Mouse (Mus musculus): Measurements from ENCODE around the gene Enox1.

The Enox1 gene

DNA sequence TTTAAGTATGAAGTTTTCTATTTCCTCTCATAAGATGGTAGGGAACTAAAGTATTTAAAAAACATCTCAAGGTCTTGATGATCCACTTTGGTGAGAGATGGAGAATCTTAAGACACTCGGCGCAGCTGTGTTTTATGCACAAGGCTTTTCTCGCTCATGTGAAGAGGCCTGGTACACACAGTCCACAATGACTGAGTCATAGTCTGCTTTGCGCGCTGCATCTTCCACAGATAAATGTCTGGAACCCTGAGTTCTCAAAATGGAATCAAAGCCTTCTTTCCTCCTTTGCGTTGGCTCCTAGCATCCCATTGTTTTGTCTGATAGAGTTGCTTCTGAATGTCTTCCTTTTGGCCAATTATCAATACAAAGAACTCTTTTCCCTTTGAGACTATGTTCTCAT is 119.0 kb downstream of the Enox1 start:
- no peak for DNase-seq (ENCODE audit: low spot score)

DNA sequence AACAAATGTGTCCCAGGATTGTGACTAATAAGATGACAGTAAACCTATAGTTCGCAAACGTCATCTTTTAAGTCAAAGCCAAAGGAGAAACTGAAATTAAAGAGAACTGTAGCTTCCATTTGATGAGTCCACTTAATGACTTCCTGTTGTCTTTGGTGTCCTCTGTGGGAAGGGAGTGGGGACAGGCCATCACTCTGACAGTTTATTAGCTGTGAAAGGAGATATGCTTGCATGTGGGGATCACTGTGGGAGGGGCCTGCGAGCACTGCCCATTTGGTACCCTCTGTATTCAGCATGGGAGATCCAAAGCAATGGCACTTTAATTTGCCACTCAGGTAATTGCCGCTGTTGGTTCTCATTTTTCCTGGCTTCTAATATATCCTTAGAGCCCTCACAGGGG is 122.6 kb downstream of the Enox1 start:
- DNase-seq (ENCODE audit: low spot score): no peak

DNA sequence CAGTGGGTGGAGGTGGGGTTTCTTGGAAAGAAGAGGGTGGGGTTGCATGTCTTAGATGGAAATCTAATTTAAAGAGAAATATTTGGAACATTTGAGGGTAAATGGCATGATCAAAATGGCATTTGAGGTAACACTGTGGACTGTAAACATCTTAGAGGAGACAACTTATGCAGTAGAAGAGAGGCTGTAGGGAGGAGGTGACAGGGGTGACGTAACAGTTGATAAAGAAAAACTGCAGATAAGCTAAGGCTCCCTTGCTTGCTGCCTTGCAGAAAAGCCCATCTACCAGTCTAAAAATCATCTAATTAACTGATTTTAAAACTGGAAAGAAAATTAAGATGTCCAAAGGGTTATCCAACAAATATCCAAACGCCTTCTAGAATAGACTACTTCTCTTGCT is 123.9 kb downstream of the Enox1 start:
- no peak for DNase-seq (ENCODE audit: low spot score)

DNA sequence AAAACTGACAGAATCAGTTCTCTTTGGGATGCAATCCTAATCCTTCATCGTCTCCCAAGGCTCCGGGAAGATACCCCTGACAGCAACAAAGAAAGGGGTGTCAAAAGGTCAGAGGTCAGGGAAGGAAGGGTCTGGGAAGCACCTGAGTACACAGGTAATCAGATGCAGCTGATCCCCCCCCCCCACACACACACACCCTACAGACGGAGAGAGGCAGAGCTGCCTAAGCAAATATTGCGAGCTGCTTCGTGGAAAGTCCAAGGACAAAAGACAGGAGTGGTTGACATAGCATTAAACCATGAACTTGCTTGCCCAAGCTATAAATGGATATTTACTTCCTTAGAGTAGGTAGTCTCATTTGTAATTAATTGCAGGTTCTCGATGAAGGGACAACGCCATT is 124.3 kb downstream of the Enox1 start:
- no peak for DNase-seq (ENCODE audit: low spot score)

DNA sequence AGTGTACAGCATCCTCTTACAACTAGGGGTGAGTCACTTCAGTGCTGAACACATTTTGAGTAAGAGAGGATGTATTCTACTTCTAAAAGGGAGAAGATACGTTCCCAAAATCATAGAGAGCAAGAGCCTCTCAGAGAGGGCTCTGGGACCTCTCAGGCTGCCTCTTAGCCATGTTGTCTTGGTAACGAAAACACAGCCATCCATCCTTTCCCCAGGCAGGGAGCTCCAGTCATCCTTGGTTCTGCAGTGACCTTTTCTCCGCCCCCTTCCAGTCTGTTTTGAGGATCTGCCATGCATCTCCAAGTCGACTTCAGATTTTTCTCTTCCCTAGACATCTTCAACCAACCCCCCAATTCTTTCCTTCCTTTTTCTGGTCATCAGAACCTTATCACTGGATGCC is 127.4 kb downstream of the Enox1 start:
- no peak for DNase-seq (ENCODE audit: low spot score)

DNA sequence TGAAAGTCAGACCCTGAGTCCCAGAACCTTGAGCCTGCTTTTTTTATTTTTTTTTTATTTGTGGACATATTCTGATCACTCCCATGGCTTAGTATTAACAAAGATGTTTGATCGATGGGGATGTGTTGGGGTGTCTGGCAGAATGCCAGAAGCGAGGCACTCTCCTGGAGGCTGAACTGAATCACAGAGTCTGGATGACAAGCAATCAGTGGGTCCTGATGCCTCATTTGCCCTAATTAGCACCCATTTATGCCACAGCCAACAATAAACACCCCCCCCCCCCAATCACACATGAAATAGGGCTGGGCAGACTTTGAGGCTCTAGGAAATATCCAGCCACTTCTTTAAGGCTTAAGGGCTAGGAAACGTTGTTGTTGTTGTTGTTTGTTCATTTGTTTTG is 128.9 kb downstream of the Enox1 start:
- DNase-seq (ENCODE audit: low spot score): no peak

DNA sequence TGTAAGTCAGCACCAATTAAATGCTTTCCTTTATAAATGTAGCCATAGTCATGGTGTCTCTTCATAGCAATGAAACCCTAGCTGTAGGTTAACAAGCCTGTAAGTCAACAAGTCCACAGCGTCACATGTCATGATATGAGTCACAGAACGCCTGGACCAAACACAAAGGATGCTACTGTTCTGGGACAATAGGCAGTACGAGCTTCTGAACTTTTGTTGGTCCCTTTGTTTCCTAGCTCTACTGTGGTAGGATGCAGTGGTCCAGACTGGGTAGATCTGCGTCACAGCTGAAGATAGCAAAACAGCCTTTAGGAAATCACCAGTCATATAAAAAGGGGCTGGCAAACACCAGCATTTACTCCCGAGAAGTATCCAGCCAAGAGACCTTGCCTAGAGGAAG is 135.2 kb downstream of the Enox1 start:
- DNase-seq (ENCODE audit: low spot score): no peak

DNA sequence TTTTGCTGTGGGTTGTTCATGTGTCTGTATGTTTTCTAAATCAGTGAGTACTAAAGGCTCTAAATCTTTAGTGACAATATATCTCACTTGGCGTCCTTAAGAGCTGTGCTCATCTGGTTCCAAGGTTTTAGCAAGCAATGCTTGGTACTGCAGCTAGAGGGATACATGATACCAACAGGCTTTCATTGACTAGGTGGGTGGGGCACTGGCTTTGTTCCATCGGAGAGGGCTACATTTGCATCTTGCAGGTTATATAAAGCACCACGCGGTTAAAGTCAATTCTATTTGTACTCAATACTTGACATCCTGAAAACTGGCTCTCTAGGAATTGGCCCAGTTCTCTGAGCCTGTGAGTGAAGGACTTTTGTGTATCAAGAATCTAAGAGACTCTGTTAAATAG is 140.5 kb downstream of the Enox1 start:
- no peak for DNase-seq (ENCODE audit: low spot score)

DNA sequence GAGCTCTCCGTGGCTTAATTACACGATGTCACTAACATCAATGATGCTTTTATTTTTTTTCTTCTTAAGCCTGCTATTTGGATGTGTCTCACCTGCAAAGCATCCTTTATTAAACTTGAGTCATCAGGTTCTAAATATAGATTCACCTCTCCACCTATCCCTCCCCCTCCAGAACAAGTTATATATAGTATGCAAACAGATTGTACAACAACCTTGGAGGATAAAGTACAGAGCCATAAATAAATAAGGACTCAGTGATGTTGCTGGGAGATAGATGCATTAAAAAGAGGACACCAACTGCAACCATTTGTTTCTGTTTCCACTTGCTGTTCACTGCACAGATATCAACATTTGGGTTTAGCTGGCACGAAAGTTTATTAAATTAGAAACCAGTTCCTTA is 141.8 kb downstream of the Enox1 start:
- no peak for DNase-seq (ENCODE audit: low spot score)

DNA sequence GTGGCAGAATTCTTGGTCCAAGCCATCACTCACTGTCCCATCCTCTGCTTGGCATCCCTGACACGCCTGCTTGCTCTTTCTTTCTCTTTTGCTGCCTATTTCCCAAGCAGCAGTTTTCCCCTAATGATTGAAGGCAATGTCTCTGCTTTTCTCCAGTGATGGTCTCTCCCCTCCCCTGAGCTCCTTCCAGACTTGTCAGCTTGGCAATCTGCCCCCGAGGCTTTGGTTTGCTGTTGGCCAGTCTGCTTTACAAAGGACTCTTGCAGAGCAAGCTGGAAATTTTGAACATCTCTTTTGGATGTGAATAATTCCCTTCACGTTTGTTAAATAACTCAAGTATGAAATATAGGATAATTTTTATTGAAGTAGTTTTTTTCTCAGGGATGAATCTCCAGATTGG is 153.0 kb downstream of the Enox1 start:
- no peak for DNase-seq (ENCODE audit: low spot score)

DNA sequence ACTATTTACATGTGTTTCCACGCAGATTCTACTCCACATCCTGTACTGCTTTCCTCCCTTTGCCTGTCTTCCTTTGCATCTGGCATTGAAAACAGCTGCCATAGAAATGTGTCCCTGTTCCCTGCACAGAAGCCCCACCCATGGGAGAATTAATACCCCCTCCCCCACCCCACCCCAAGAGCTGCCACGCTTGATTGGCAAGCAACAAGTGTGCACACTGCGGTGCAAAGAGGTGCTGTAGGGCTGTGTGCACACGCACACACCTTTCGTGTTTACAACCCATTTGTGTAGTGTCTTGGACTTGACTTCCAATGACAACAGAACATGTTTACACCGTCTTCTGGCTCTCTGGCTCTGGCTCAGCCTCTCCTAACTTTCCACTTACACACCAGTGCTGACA is 154.9 kb downstream of the Enox1 start:
- no peak for DNase-seq (ENCODE audit: low spot score)

DNA sequence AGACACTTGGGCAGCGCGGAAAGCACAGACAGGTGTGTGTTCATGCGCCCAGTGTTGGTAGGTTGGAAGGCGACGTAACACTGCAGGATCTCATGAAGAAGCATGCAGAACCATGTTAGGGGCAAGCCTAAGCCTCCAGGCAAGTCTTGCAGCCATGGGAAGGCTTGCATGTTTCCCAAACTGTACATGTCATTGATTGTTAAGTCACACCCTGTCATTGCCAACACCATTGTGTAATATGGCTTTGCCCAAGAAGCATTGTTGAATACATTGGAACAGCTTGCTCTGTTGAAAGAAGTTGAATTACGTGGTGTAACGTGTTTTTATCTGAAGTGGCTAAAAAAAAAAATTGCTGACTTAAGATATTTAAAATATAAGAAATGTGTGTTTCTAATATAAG is 162.8 kb downstream of the Enox1 start:
- no peak for DNase-seq (ENCODE audit: low spot score)

DNA sequence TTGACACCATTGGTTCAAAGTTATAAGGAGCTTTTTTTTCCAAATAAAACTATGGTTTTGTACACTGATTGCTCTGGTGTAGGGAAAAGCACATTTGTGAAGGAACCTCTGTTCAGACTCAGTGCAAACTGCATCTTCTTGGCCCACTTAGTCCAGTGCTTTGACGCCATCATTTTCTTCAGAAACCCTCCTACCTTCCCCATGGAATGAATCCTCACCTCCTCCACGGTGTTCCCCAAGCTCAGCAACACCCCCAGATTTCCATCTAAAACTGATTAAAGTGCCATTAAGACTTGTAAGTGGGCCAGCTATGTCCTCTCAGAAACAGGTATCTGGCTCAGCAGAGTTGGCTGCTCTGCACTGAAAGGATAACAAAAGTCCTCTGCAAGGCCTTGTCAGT is 167.8 kb downstream of the Enox1 start:
- DNase-seq (ENCODE audit: low spot score): no peak

DNA sequence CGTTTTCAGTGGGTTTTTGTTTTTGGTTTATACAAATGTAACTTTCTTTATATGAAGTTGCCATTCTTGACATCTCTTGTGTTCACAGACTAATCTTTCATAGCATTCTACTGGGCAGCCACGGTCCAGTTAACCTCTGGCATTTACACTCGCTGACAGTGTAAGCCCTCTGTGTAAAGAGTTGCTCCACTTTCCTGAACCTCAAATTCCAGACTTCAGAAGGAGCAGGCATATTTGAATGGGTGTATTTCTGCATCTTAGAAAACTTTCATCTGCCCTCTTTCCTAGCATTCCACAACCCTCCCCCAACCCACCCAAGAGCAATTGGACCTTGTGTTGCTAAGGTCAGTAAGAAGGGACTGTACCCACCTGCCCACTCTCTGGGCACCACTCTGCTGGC is 171.1 kb downstream of the Enox1 start:
- DNase-seq (ENCODE audit: low spot score): no peak

DNA sequence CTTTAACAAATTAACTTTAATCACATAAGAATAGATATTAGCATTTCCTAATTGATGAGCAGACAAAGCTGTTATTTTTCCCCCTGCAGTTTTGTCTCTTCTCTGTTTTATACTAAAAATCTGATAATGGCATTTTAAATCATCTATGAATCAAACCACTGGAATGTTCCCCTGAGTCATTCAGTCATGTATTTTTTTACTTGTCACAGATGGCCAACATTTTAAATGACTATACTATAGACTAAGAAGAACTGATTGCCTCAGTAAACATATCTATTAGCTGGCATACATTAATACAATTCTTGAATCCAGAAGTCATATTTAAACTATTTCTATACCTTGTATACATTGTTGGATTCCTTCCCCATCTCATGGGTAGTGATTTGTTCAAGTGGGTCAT is 173.2 kb downstream of the Enox1 start:
- no peak for DNase-seq (ENCODE audit: low spot score)

DNA sequence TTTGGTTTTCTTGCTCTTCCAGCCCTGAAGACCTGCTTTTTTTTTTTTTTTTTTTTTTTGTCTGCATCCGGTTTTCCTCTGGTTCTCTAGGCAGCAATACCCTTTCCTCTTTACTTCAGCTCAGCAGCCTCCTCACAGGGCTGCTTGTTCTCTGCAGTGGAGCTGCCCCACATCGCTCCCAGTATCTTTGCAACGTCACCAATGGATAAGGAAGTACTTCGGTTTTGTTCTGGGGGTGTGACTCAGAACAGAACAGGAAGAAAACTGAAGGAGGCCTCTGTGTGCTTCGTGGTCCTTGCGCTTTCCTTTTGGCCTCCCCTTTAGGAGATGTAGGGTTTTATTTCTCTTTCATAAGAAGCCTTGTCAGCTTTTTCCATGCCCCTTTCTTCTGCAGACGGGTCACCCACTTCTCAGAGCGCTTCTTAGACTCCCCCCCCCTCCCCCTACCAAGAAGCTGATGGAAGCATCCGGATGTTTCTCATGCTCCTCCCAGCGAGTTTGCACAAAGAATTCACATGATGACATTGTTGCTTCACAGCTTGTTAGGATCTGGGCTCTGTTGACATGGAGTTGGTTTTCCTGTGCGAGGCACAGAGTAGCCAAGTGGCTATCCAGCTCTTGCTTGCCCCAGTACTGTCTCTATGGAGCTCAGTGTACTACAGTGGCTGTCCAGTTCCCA is 187.2 kb downstream of the Enox1 start:
- no peak for DNase-seq (ENCODE audit: low spot score)

DNA sequence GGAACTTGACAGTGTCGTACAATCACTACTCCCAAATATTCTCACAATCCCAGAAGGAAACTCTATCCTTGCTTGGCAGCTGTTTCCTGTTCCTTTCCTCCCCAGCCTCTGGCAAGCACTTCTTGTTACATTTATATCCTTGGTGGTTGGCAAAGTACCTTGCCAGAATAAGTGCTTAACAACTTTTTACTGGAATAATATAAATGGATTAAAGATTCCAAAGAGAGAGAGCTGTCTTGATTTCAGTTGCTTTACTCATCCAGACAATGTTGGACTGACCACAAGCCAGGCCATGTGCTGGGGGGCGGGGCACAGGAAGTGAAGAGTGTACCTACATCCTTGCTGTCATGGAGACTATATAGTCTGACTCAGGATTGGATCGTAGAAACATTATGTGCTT is 189.7 kb downstream of the Enox1 start:
- no peak for DNase-seq (ENCODE audit: low spot score)

DNA sequence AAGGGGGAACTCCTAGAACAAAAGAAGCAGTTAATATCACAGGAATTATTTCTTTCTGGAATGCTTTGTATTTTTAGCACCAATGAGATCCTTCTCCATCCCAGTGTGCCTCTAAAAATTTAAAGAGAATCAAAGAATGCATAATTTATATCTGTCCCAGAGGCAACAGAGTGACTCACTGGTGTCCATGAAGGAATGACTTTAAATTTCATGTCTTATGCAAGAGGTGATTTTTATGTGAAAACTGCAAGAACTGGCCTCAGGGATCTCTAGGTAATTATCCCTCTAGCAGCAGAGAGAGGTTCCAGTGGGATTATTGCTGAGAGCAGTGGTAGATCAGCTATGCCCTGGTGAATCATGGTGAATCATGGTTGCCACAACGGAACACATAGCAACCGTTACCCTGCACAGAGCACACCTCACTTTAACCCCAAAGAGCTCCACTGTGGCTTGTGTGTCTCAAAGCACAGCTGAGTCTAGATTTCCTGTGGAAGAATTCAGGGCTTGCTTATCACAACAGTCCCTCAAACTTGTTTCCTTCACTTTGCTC is 195.3 kb downstream of the Enox1 start:
- DNase-seq (ENCODE audit: low spot score): no peak

DNA sequence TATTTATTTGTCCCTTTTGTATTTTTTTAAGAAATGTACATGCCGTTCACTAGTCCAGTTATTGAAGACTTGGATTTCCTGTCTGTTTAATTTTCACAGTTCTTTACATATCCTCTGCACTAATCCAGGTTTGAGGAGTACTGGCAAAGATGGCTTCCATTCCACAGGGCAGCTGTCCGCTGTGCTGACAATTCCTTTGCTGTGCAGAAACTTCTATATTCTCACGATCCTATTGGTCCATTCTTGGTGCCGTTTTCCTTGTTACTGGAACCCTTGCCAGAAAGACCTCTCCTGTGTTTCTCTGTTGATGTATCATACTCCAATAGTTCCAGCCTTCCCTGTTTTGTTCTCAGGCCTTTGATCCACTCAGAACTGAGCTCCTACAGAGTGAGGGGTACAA is 206.1 kb downstream of the Enox1 start:
- DNase-seq (ENCODE audit: low spot score): no peak

DNA sequence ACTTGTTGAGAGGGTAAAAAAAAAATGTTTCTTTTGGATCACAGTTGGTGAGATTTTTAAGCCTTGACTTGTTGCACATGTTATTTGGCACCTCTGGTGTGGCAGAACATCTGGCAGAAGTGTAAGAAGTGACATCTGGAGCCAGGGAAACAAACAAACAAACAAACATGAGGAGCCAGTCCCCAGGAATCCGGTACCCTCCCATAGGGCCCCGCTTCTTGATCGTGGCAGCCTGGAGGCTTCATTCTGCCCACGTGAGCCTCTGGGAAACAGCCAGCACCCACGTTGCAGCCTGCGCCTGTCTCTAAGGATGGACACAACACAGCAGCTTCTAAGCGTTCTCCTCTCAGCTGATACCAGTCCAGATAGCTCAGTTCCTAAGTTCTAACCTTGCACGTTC is 211.8 kb downstream of the Enox1 start:
- DNase-seq (ENCODE audit: low spot score): no peak

DNA sequence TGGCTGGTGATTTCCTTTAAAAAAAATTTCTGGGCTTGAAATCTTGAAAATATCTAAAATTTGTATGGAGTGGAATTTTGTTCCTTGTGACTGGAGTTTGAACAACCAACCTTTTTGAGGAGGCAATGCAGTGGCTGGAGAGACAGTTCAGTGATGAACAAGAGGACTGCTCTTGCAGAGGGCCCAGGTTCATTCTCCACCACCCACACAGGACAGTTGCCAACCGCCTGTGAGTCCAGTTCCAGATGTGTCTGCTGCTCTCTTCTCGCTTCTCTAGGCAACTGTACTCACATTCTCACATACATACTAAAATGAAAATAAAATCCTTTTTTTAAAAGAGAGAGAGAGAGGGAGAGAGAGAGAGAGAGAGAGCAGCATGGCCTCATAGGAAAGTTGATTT is 212.5 kb downstream of the Enox1 start:
- DNase-seq (ENCODE audit: low spot score): no peak

DNA sequence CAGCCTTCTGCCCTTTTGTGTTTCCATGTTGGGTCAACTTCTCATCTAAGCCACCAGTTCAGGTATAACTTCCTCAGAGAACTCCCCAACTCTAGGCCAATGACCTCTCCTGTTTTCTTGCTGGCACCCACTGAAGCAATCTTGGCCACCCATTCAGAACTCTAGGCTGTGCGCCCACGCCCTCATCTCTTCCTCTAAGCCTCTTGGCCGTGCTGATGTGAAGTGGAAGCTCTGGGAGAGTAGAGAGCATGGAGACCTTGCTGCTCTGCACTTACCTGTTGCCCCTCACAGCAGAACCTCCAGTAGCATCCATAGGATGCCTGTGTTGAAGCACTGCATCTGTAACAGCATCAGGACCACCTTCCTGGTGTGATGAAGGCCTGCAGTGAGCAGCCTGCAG is 214.0 kb downstream of the Enox1 start:
- DNase-seq (ENCODE audit: low spot score): no peak

DNA sequence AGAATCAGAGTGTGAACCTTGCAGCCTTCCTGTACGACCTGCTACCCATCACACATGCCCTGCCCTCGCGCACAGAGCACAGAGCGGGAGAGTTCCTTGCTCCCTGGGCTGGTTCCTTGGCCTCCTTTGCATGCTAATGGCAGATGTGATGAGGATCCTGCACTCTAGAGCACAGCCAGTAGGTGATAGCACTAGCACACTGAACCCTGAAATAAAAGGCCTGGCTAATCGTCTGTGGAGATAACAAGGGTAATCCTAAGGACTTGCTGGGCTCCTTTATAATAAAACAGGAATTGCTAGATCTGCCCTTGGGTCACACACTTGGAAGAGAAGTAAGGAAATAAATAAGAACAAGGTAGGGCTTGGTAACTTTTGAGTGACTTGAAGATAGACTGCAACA is 215.4 kb downstream of the Enox1 start:
- no peak for DNase-seq (ENCODE audit: low spot score)

DNA sequence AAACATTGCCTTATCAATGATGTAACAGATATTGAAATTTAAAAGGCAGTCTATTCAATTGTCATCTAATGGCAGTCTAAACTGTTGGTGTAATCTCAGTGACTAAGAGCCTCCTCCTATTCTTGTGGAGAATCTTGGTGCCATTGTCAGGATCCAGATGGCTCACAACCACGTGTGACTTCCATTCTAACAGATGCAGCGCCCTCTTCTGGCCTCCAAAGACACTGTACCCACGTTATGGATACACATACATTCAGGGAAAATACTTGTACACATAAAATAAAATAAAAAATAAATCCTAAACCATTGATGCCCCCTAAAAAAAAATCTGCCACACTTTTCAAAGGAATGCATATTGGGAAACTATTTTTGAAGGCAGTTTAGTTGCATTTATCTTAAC is 216.6 kb downstream of the Enox1 start:
- DNase-seq (ENCODE audit: low spot score): no peak

DNA sequence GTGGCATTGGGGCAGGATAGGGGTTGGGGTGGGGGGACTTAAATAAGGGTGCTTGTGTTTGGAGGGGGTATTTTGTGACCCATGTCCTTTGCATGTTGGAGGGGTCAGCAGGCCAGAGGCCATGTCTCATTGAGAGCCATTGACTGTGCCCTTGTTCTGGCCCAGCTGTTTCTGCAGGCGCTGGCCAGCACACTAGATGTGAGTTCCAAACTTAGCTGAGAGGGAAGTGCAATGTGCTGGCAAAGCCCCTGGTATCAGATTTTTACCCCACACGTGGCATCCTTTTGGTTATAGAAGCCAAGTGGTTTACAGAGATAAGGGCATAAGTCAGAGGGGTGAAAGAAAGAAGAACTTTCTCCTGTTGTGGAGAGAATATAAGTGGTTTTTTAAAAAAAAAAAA is 218.5 kb downstream of the Enox1 start:
- DNase-seq (ENCODE audit: low spot score): no peak

Measured in T-cell, adult 2 months (primary cell).